Mouse (Mus musculus) cerebellum, adult 2 months (tissue): ENCODE results near the gene Zar1.
"Not testable (repeated sequence)": the region's sequence is repeated elsewhere in the genome, so short reads cannot be mapped to it uniquely, and the experiment has no call there.

ENCODE experiments used
- CTCF ChIP-seq: fragments of 200-500 bp; IDR thresholded peaks from 2 replicates; pipeline ENCODE4 v1.5.1; 2011; ENCODE audit warnings: low read depth, mild to moderate bottlenecking, control low read depth, low read length, moderate library complexity, borderline replicate concordance; ENCODE audit not compliant: insufficient read depth
- POLR2A ChIP-seq: fragments of 200-500 bp; IDR thresholded peaks from 2 replicates; pipeline ENCODE4 v1.6.1; 2011; ENCODE audit warnings: low read length, control low read depth, borderline replicate concordance; ENCODE audit not compliant: insufficient read depth

DNA sequence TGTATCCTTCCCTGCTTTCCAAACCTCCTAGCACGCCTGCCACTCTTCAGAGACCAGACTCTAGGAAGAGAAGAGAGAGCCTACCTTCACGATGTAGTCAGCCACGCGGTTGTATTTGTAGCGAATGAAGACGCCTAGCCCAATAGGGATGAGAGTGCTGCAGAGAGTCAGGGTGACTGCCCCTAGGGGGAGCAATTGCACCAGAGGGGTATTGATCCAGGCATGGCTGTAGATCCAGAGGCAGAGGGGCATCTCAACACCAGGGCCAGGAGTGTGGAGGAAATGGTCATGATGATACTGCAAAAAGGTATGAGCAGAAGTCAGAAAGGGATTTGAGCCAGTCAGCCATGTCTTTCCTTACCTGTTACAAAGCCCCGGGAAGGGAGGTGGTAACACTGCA lies 5.1 kb upstream of the Zar1 start:
- TF ChIP-seq POLR2A, CTCF: not testable (repeated sequence)
